Mouse (Mus musculus) liver, embryonic 14.5 days (tissue): Measurements from ENCODE around the gene Tsen34. TPM values are rescaled to one million over a fixed set of nuclear protein-coding genes. Genes with fewer than 3 reads are reported as not detected.

Experiments
- ATAC-seq: fragments of 200-750 bp; cut with Nextera tagmentation; 2 replicates; pipeline ENCODE4 v1.8.0; 2017; ENCODE audit warnings: moderate number of reproducible peaks, mild to moderate bottlenecking, moderate library complexity; ENCODE audit not compliant: insufficient read depth
- DNase-seq, 3 experiments: peaks; one replicate each; pipeline ENCODE4 v3.0.0-alpha.2; 2012 to 2013; ENCODE audit warnings: low read depth in 3 of 3, low spot score in 3 of 3
- H3K27ac ChIP-seq: fragments of 300-500 bp; sonication (generic); 2 replicates; pipeline ENCODE4 v1.5.1; 2014; ENCODE audit warnings: moderate library complexity, mild to moderate bottlenecking, control low read depth, inconsistent platforms
- H3K27me3 ChIP-seq: fragments of 300-500 bp; sonication (generic); 2 replicates; pipeline ENCODE4 v1.6.1; 2014; ENCODE audit warnings: mild to moderate bottlenecking, low read length, moderate library complexity; ENCODE audit not compliant: control insufficient read depth, insufficient read depth
- H3K36me3 ChIP-seq: fragments of 300-500 bp; sonication (generic); replicated peaks from 2 replicates; pipeline ENCODE4 v1.6.1; 2014; ENCODE audit warnings: low read depth; ENCODE audit not compliant: control insufficient read depth, insufficient read depth
- H3K4me1 ChIP-seq, 2 experiments: fragments of 200-500 bp in 1 of 2; fragments of 300-500 bp in 1 of 2; sonication (generic) in 1 of 2; replicated peaks; 2 replicates each; pipeline ENCODE4 v1.6.1; 2012 to 2014; ENCODE audit warnings: antibody characterized with exemption in 1 of 2, inconsistent platforms in 1 of 2, low read length in 1 of 2; ENCODE audit not compliant: control insufficient read depth in 2 of 2, insufficient read depth in 2 of 2
- H3K4me2 ChIP-seq: fragments of 300-500 bp; sonication (generic); 2 replicates; pipeline ENCODE4 v1.6.1; 2014; ENCODE audit warnings: low read depth, mild to moderate bottlenecking, control low read depth, moderate library complexity
- H3K4me3 ChIP-seq, 2 experiments: fragments of 200-500 bp in 1 of 2; fragments of 300-500 bp in 1 of 2; sonication (generic) in 1 of 2; 2 replicates each; pipeline ENCODE4 v1.5.1; 2012 to 2014; ENCODE audit warnings: low read depth in 2 of 2, low read length in 2 of 2, mild to moderate bottlenecking in 2 of 2, control low read depth in 1 of 2, inconsistent platforms in 1 of 2, moderate library complexity in 1 of 2; ENCODE audit not compliant: insufficient read depth in 1 of 2
- H3K9ac ChIP-seq: fragments of 300-500 bp; sonication (generic); replicated peaks from 2 replicates; pipeline ENCODE4 v1.6.1; 2014; ENCODE audit warnings: mild to moderate bottlenecking, control low read depth, moderate library complexity
- H3K9me3 ChIP-seq: fragments of 300-500 bp; sonication (generic); 2 replicates; pipeline ENCODE4 v1.6.1; 2016; ENCODE audit warnings: low read length, mixed read lengths; ENCODE audit not compliant: control insufficient read depth
- CTCF ChIP-seq: IDR thresholded peaks from 2 replicates; pipeline ENCODE4 v1.5.1; 2016; ENCODE audit warnings: antibody characterized with exemption, low read depth, control low read depth
- EP300 ChIP-seq: IDR thresholded peaks from 2 replicates; pipeline ENCODE4 v1.6.1; 2016; ENCODE audit warnings: antibody characterized with exemption, low read depth
- WGBS: fragments of 180-500 bp; shearing (Covaris S2); extraction: QIAGEN DNeasy Blood & Tissue Kit; methylation state at CpG from one replicate; pipeline ENCODE4 v1.1.7; 2014; ENCODE audit not compliant: insufficient replicate concordance; 5-methylcytosine and 5-hydroxymethylcytosine counted together
- polyA plus RNA-seq, 2 experiments: library from polyadenylated mRNA; depleted of rRNA in 1 of 2; stranded (reverse) in 1 of 2; unstranded in 1 of 2; fragments of >200 nt; fragmentation: Nextera tagmentation in 1 of 2; extraction: Ambion mirVana in 1 of 2; gene quantifications; 2 replicates each; pipeline versions ENCODE4 v1.2.1 to v1.2.3; 2012 to 2014

Gene Tsen34
- polyA plus RNA-seq (2012; rRNA removed) = 22.8 and 25.3 TPM in 2 replicates
- 34.4 and 34.6 TPM in 2 replicates for polyA plus RNA-seq (2014; fragmentation: Nextera tagmentation; extraction: Ambion mirVana)

- DNase-seq (no peak), ATAC-seq (no peak)
- Histone ChIP-seq H3K4me1 (peaks cover 4 to 11% of the 10 kb centered on the region in 2 experiments; a peak in 3 of 4 replicates), H3K36me3 (no peaks in the 10 kb centered on the region), H3K4me3 (peak within 1 kb of the TSS; percentile 77 to 88), H3K27me3 (no peaks in the 10 kb centered on the region), H3K9ac (peak within 1 kb of the TSS; percentile 81), H3K4me2 (peak within 1 kb of the TSS; percentile 95), H3K9me3 (no peaks in the 10 kb centered on the region), H3K27ac (peak within 1 kb of the TSS; percentile 74)
- under 1% methylated on average over 49 of the region's 49 CpGs for WGBS
- no peak; the same call in 1 of the 2 replicates for TF ChIP-seq CTCF
- TF ChIP-seq EP300 = no peak
Observed at GRCm38 (mm10) chr7:3692382-3692986, at the start of gene Tsen34. Tsen34 (plus strand) TSS chr7:3692863.

- ATAC-seq = no peak
Observed at GRCm38 (mm10) chr7:3643412-3643811, 49.3 kb upstream of the Tsen34 start.

GRCm38 (mm10) chr7:3643843-3644242 lies 48.8 kb upstream of the Tsen34 start:
- 0 out of 2 replicates have a peak overlapping the region, but pooled peaks have one; percentile 28 for H3K9ac ChIP-seq
- H3K4me1 ChIP-seq = peaks cover 20 to 25% of the 10 kb centered on the region in 2 experiments
- H3K27ac ChIP-seq = peak overlapping the region; percentile 88
- H3K4me2 ChIP-seq = peak overlapping the region; percentile 78
- H3K27me3 ChIP-seq = no peaks in the 10 kb centered on the region
- H3K9me3 ChIP-seq = no peaks in the 10 kb centered on the region
- WGBS = 15% methylated on average over 9 of the region's 9 CpGs
- no peak for DNase-seq
- H3K36me3 ChIP-seq = peaks cover 21% of the 10 kb centered on the region
- peak overlapping the region; percentile 57 to 89; a peak in 3 of 4 replicates for H3K4me3 ChIP-seq
- ATAC-seq = no peak
- TF ChIP-seq EP300 (no peak), CTCF (no peak)

More at GRCm38 (mm10) chr7:3643412-3643811, 49.3 kb upstream of the Tsen34 start:
- no peak for DNase-seq
- peaks cover 21% of the 10 kb centered on the region for H3K36me3 ChIP-seq
- H3K9ac ChIP-seq = no peak overlapping the region
- no peak overlapping the region for H3K4me3 ChIP-seq
- H3K27me3 ChIP-seq = no peaks in the 10 kb centered on the region
- peaks cover 20 to 25% of the 10 kb centered on the region in 2 experiments for H3K4me1 ChIP-seq
- WGBS = 36% methylated on average over 5 of the region's 5 CpGs
- no peak for TF ChIP-seq CTCF
- no peak for TF ChIP-seq EP300
- H3K27ac ChIP-seq = no peak overlapping the region
- H3K9me3 ChIP-seq = no peaks in the 10 kb centered on the region
- H3K4me2 ChIP-seq = peak overlapping the region; percentile 78

- no peak for DNase-seq
- peaks cover 20% of the 10 kb centered on the region for H3K36me3 ChIP-seq
- H3K9me3 ChIP-seq = no peaks in the 10 kb centered on the region
- under 1% methylated on average over 11 of the region's 11 CpGs for WGBS
- ATAC-seq = no peak
- H3K4me1 ChIP-seq = peaks cover 20 to 25% of the 10 kb centered on the region in 2 experiments
- TF ChIP-seq CTCF = no peak
- TF ChIP-seq EP300 = no peak
- H3K27me3 ChIP-seq = no peaks in the 10 kb centered on the region
- peak overlapping the region; percentile 78 for H3K4me2 ChIP-seq
- peak overlapping the region; percentile 88 for H3K27ac ChIP-seq
- H3K9ac ChIP-seq = 0 out of 2 replicates have a peak overlapping the region, but pooled peaks have one; percentile 28
- peak overlapping the region; percentile 57 to 89 for H3K4me3 ChIP-seq
Observed at GRCm38 (mm10) chr7:3644348-3644671, 48.4 kb upstream of the Tsen34 start.

- TF ChIP-seq EP300 (peak; percentile 61), CTCF (no peak)
- Histone ChIP-seq H3K4me1 (peaks cover 20 to 25% of the 10 kb centered on the region in 2 experiments), H3K36me3 (peaks cover 20% of the 10 kb centered on the region), H3K27ac (peak within 1 kb of the TSS; percentile 93), H3K4me2 (peak within 1 kb of the TSS; percentile 93), H3K4me3 (peak within 1 kb of the TSS; percentile 86 to 89), H3K27me3 (no peaks in the 10 kb centered on the region), H3K9me3 (no peaks in the 10 kb centered on the region), H3K9ac (peak within 1 kb of the TSS; percentile 98)
- ATAC-seq (peak; percentile 96), DNase-seq (peak; percentile 99)
- WGBS = under 1% methylated on average over 50 of the region's 58 CpGs
Observed at GRCm38 (mm10) chr7:3644672-3645487, 47.8 kb upstream of the Tsen34 start, which contains the start of gene Cnot3. Cnot3 (plus strand) TSS chr7:3645268.
